Comparison of ENCODE assay signal across 12 mouse cellular contexts in genomic region chr1:133417539-133417938, GRCm38 (mm10). TPM values are rescaled to one million over a fixed set of nuclear protein-coding genes. Genes with fewer than 3 reads are reported as not detected.
DNase-seq lines count a peak whose midpoint lies in the region; ATAC-seq lines count a peak whose summit lies in the region.
"Had no signal": no experiment of that assay in that cellular context is flagged by ENCODE, and none has a peak within 500 bp of the region (broad histone marks: within the 10 kb centered on the region; RNA-seq: fewer than 3 reads in every experiment).

No protein-coding gene starts in this region.

- peak overlapping the region; percentile 57 for H3K4me3 ChIP-seq in heart, embryonic 10.5 days
- H3K4me3 ChIP-seq in limb, embryonic 15.5 days: no peak overlapping the region
- H3K4me3 ChIP-seq: myocyte had no signal

- H3K27me3 ChIP-seq in heart, embryonic 10.5 days (ENCODE audit: insufficient read depth, poor library complexity, severe bottlenecking): no peaks in the 10 kb centered on the region; the same call in 1 of the 2 replicates
- H3K27me3 ChIP-seq in limb, embryonic 15.5 days: peaks cover 17% of the 10 kb centered on the region

- H3K27ac ChIP-seq in heart, embryonic 10.5 days: peak overlapping the region; percentile 59
- no peak overlapping the region for H3K27ac ChIP-seq in limb, embryonic 15.5 days

- intact Hi-C loops in left cerebral cortex, postnatal 36 days (cut with DNase I): no loop called here

- H3K36me3 ChIP-seq in heart, embryonic 10.5 days: no peaks in the 10 kb centered on the region
- H3K36me3 ChIP-seq in limb, embryonic 15.5 days: no peaks in the 10 kb centered on the region

- no peaks in the 10 kb centered on the region for H3K9me3 ChIP-seq in heart, embryonic 10.5 days
- no peaks in the 10 kb centered on the region for H3K9me3 ChIP-seq in limb, embryonic 15.5 days

- no peak for ATAC-seq in limb, embryonic 15.5 days (ENCODE audit: insufficient number of reproducible peaks, low FRiP score, low TSS enrichment, low read depth)

- 43% methylated on average over 1 of the region's 1 CpGs for WGBS in heart, embryonic 10.5 days
- 71% methylated on average over 1 of the region's 1 CpGs for WGBS in limb, embryonic 15.5 days

- H3K9ac ChIP-seq in limb, embryonic 15.5 days: no peak overlapping the region

- H3K4me1 ChIP-seq in heart, embryonic 10.5 days: peaks cover 74% of the 10 kb centered on the region
- peaks cover 32% of the 10 kb centered on the region for H3K4me1 ChIP-seq in limb, embryonic 15.5 days

- no peak for DNase-seq in heart, embryonic 10.5 days (ENCODE audit: low spot score)
- no peak for DNase-seq in heart, postnatal 4 days
- DNase-seq in thymus, postnatal 0 days (ENCODE audit: low spot score): peak; percentile 33
- DNase-seq in thymus, postnatal 4 days: no peak
- DNase-seq in retina, postnatal 1 day: no peak
- DNase-seq in left cerebral cortex, postnatal 36 days (ENCODE audit: low spot score in 2 of 2): no peak
- no peak for DNase-seq in spleen, postnatal 10 days (ENCODE audit: low spot score in 2 of 2)
- DNase-seq: cerebellum, adult 11 months had no signal

- peak overlapping the region; percentile 49; the same call in 1 of the 2 replicates for H3K4me2 ChIP-seq in limb, embryonic 15.5 days

RNA-seq across cellular contexts. Expression of gene Sox13, which starts 6.6 kb away (rescaled TPM):
- 4.2 and 8.5 TPM in 2 replicates for polyA plus RNA-seq in heart, embryonic 10.5 days (2016; fragmentation: Nextera tagmentation; extraction: Ambion mirVana)
- total RNA-seq in heart, postnatal 4 days (2021): 10 to 100 TPM; 29.8 to 32.4 TPM
- 14.6 and 15.2 TPM in 2 replicates for polyA plus RNA-seq in thymus, postnatal 0 days (2015; fragmentation: Nextera tagmentation; extraction: Ambion mirVana)
- 3.3 and 4.1 TPM in 2 replicates for polyA plus RNA-seq in limb, embryonic 15.5 days (2015; fragmentation: Nextera tagmentation; extraction: Ambion mirVana)
- total RNA-seq in left cerebral cortex, postnatal 36 days (2021): 10 to 100 TPM in 1 of 2 experiments, 1 to 10 TPM in 1; 8.3 to 12.0 TPM
- total RNA-seq: MEL had no signal

RNA-seq across cellular contexts. Expression of gene Etnk2, which starts 54.2 kb away (rescaled TPM):
- polyA plus RNA-seq in heart, embryonic 10.5 days (2016; fragmentation: Nextera tagmentation; extraction: Ambion mirVana): 1.5 and 2.1 TPM in 2 replicates
- total RNA-seq in heart, postnatal 4 days (2021): under 1 TPM; 0.83 to 0.93 TPM
- 0.12 and 0.27 TPM in 2 replicates for polyA plus RNA-seq in thymus, postnatal 0 days (2015; fragmentation: Nextera tagmentation; extraction: Ambion mirVana)
- polyA plus RNA-seq in limb, embryonic 15.5 days (2015; fragmentation: Nextera tagmentation; extraction: Ambion mirVana): 0.89 and 1.3 TPM in 2 replicates
- total RNA-seq in left cerebral cortex, postnatal 36 days (2021): 10 to 100 TPM in 1 of 2 experiments, 1 to 10 TPM in 1; 7.8 to 10.2 TPM
- total RNA-seq: hematopoietic stem cell, adult 5-6 weeks had no signal
